Mouse (Mus musculus): ENCODE measurements around the gene Prss45.

- TF ChIP-seq EP300 (optimal IDR thresholded peaks at IDR 0.05) (no peak), CTCF (IDR thresholded peaks at IDR 0.05; ENCODE audit: low read depth) (no peak)
Observed at GRCm38 (mm10) chr9:110875288-110875695, 40.9 kb downstream of the Prss45 start.

Measured in stomach, postnatal 0 days (tissue).